Mouse (Mus musculus) layer of hippocampus, postnatal 10 days (tissue): ENCODE results near the gene Ciapin1. TPM values are rescaled to one million over a fixed set of nuclear protein-coding genes. Genes with fewer than 3 reads are reported as not detected.

Experiments
- DNase-seq, 2 experiments: peaks; one replicate each; pipeline ENCODE4 v3.0.0; 2021; ENCODE audit warnings: low spot score in 2 of 2
- total RNA-seq, 2 experiments: library from RNA; stranded (reverse); gene quantifications; 2 replicates each; pipeline ENCODE4 v1.2.3; 2021

The Ciapin1 gene
- total RNA-seq, 2 experiments from 2014 or later: 73.4 to 95.8 TPM

GRCm38 (mm10) chr8:94810153-94810552 lies 28.0 kb downstream of the Ciapin1 start, which contains the start of gene Ccl17:
TSS of gene Ccl17 (plus strand) at chr8:94810453.
- DNase-seq: no peak

DNA sequence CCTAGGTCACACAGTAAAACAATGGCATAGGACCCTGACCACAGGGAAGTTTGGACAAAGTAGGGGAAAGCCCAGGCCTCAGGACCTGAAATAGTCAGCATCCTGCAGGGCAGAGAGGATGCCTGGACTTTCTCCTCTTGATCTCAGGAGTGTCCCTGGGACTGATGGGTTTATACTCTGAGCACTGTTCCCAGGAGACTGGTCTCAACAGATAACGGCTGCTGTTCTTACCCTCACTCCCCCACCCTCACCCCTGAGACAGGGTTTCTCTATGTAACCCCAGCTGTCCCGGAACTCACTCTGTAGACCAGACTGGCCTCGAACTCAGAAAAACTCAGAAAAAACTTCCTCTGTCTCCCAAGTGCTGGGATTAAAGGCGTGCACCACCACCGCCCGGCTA lies 29.8 kb downstream of the Ciapin1 start:
- no peak for DNase-seq

- DNase-seq: no peak
These were observed 30.7 kb downstream of the Ciapin1 start for GRCm38 (mm10) chr8:94807506-94807905.

GRCm38 (mm10) chr8:94805811-94806210 lies 32.3 kb downstream of the Ciapin1 start:
- no peak for DNase-seq

DNA sequence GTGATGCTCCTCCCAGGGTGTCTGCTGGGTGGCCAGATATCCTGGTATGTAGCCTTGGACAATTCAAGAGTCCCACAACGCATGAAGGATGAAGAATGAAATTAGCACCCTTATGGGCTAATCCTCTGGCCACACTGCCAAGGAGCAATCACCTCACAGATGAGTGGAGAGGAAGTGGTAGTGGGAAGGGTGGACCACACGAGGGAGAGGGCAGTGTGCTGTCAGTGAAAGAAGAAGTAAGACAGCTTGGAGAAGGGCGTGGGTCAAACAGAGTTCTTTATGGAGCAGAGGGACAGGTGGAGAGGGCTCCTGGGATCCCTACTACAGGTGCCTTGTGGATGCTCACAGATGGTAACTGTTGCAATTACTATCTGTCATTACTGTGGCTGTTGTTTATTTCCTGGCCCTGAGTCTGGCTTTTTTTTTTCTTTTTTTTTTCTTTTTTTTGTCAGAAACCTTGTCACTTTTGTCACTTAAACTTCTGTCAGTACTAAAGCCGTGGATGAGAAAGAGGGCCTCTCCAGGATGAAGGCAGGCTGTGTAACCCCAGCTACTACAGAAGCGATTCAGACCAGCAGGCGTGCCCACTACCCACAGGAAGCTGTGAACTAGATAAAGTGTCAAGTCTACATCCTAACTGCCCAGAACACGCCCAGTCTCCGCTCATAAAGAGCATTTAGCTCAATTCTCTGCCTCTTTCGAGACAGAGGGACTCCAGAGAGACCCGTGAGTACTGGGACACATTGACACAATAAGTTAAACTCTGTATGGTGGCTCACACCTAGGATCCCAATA lies 33.4 kb downstream of the Ciapin1 start:
- no peak for DNase-seq

DNA sequence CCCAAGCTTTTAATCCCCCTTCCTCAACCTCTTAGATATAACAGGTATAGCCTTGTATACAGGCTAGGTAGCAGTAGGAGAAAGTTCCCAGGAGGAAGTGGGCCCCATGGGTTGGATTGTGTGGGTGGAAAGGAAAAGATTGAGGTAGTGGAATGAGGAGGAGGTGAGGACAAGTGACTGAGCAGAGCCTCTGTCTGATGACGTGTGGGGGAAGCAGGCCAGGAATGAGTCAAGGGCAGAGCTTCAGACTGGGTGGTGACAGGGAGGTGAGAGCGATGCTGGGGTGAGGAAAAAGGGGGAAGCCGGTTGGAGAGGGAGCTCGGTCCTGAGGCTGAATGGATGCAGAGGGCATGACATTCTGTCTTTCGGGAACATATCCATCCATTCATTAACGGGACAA lies 34.6 kb downstream of the Ciapin1 start:
- no peak for DNase-seq

DNA sequence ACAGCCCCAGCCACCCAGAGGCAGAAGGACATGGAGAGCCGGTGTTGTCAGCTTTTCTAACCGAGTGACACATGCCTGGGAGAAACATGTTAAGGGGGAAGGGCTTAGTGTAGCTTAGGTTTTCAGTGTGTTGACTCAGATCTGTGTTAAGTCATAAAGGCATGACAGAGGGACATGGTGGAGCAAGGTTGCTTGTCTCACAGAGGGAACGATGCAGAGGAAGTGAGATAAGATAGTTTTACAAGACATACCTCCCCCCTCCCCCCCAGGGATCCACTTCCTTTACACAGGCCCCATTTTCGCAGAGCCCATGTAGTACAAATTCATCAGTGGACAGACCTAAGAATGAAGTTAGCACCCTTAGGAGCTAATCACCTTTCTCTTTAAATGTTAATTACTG lies 35.8 kb downstream of the Ciapin1 start:
- no peak for DNase-seq

DNA sequence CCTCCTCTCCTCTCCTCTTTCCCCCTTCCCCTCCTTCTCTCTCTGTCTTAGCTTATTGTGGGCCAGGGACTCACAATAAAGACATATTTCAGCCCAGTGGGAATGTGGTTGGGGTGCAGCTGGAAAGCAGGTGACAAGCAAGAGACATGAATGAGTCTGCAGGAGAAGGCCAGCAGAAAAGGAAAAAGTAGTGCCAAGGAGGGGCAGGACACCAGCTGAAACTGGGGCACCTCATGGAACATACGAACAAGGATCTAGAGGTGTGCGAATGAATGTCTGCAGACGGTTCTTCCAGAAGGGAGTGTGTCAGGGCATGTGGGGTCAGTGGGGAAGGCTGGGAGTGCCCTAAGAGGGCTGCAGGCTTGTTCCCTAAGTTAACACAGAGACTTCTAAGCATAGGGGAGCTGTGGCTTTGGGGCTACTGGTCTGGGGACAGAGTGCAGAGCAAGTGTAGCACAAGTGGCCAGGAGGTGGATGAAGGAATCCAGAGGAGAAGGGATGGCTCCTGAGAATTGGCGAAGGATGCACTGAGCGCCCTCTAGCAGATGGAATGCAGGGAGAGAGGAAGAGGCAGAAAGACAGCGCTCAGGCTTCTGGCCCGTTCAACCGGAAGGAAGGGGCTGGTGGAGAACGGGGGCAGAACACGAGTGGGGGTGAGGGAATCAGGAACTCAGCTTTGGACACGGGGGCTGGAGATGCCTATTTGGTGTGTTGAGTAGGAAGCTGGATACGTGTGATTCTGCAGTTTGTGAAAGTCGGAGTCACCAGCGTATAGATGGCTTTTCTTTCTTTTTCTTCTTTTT lies 36.7 kb downstream of the Ciapin1 start:
- peak in 1 of 2 experiments; percentile 53 for DNase-seq

DNA sequence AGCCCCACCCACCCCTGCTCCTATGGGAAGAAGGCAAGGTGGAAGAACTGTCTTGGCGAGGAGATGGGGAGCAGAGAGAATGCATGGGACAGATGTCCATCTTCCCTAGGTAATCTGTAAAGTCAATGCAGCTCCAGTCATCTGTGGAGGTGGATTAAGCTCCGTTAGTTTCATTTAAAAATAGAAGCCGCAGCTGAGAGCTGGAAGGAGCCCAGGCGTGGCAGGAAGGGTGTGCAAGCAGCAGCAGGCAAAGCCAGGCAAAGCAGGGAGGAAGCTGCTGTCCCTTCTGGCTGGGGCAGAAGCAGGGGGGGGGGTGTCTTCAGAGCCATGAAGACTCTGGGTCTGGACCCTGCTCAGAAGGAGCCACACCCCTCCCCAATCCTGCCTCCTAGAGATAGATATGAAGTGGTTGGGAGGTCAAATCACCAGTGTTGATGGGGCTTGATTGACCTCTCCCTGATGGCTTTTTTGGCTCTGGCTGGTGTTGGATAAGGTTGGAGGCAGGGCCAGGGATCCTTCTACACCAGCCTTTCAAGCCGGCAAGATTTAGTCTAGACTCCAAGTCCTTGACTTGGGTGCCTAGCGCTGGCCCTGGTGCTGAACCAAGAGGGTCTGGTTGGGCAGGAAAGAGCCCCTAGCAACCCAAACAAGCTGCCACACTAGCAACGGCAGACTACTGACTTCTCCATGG lies 37.7 kb downstream of the Ciapin1 start:
- peak; percentile 45 to 51 for DNase-seq

DNA sequence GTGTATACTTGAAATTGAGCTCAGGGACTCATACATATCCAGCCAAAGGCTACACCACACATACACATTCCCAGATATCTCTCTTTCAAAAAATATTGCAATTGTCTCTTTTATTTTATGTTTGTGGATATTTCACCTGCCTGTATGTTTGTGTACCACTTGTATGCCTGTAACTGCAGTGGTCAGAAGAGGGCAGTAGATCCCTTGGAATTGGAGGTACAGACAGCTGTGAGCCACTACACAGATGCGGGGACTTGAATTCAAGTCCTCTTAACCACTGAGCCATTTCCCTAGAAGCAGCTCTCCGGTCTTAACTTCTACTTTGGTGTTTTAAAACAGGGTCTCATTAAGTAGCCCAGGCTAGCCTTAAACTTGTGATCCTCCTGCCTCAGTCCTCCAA lies 43.4 kb downstream of the Ciapin1 start:
- no peak for DNase-seq

- DNase-seq: no peak
These were observed 43.8 kb downstream of the Ciapin1 start for GRCm38 (mm10) chr8:94794368-94794767.

DNA sequence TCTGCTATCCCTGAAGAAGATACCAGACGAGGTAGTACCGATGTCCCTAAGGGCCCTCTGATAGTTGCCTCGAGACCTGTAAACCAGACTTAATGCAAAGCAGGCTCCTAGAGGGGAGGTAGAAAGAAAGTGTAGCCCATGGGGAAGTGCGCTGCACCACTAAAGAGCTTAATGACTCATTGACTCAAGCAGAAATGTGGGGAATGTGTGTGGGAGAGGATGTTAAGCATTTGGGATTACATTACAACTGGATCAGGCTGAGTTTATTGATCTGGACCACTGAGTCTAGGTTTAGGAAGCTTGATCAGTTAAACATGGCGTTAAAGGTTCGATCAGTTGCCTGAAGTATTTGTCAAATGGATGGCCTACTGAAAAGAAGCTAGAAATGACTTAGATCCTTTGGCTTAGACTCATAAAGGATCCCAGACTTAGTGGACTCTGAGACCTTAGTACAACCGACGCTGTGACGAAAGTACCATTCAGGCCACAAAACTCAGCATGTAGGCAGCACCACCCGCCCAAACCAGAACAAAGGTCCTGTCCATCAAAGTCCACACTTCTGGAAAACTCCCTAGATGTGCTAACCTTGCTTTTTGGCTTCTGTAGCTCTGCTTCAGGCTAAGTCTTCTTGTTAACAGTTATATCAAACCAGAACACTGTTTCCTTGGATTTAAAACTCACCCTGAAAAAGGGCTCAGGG lies 48.8 kb downstream of the Ciapin1 start:
- no peak for DNase-seq

- DNase-seq: no peak
These were observed 50.3 kb downstream of the Ciapin1 start for GRCm38 (mm10) chr8:94787524-94788501.

GRCm38 (mm10) chr8:94785995-94786595 lies 52.1 kb downstream of the Ciapin1 start:
- DNase-seq: no peak

- no peak for DNase-seq
These were observed 52.7 kb downstream of the Ciapin1 start for GRCm38 (mm10) chr8:94785247-94785985.

DNA sequence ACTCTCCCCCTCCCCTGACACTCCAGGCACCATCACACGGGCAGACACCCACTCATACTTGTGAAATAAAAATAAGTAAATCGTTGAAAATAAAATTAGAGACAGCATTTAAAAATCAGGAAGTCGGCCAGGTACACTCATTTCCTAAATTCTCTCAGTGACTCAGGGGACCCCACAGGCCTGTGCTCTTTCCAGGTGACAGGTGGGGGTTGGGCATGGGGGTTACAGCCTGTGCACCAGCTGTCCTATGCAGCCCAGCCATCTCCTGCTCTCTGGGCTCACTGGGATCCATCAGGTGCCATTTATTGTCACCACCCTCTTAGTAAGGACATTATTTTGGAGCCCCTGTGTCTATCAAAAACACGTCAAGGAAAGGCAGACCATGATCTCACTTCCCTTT lies 54.3 kb downstream of the Ciapin1 start:
- DNase-seq: no peak

GRCm38 (mm10) chr8:94781838-94782235 lies 56.3 kb downstream of the Ciapin1 start:
- DNase-seq: no peak

DNA sequence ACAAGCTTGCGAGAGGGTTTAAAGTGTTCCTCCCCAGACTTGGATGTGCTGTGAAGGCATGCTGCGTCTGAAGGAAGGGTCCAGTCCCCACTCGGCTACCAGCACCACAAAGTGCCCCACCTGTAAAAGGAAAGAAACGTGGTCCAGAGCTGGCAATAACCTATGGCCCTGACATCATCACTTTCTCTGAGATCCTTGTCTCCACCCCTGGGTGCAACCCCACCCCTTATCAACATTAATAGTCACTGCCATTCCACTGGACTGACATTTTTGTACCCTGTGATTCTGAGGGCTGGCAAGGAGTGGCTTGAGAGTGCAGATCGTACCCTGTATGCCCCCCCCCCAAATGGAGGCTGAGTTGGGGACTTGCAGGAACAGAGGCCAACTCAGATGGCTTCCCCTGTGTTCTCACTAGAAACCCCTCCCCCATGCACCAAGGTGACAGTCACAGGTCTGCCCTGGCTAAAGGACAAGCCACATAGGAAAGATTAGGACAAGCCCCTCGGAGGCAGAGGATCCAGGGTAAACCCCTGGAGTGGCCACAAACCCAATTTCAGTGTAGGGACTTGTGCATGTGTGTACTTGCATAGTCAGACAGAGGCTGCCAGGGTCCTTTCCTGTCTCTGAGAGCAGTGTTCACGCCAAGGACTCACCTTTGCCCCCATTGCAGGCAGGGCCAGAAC lies 56.9 kb downstream of the Ciapin1 start:
- no peak for DNase-seq
